Mouse (Mus musculus): Measurements from ENCODE around the gene Hspa4.
A peak's percentile ranks its signal among the peaks of the same experiment; 100 is the strongest.
"Not testable (repeated sequence)": the region's sequence is repeated elsewhere in the genome, so short reads cannot be mapped to it uniquely, and the experiment has no call there.

The Hspa4 gene

DNA sequence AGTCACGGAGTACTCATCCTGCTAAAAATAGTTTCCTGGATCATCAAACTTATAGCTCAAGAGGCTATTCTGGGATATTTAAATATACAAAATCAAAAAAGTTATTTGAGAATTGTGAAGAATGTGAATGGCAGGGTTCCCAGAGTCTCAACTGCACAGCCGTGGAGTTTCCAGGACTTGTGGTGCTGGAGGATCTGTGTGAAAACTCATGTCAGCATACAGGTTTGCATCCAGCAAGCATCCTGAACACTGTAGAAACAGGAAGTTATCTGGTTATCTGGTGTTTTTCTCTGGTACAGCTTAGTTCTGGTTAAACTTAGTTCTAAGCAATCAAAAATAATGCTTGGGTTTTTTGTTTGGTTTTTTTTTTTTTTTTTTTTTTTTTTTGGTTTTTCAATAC is 6.7 kb upstream of the Hspa4 start:
- DNase-seq, result no peak

DNA sequence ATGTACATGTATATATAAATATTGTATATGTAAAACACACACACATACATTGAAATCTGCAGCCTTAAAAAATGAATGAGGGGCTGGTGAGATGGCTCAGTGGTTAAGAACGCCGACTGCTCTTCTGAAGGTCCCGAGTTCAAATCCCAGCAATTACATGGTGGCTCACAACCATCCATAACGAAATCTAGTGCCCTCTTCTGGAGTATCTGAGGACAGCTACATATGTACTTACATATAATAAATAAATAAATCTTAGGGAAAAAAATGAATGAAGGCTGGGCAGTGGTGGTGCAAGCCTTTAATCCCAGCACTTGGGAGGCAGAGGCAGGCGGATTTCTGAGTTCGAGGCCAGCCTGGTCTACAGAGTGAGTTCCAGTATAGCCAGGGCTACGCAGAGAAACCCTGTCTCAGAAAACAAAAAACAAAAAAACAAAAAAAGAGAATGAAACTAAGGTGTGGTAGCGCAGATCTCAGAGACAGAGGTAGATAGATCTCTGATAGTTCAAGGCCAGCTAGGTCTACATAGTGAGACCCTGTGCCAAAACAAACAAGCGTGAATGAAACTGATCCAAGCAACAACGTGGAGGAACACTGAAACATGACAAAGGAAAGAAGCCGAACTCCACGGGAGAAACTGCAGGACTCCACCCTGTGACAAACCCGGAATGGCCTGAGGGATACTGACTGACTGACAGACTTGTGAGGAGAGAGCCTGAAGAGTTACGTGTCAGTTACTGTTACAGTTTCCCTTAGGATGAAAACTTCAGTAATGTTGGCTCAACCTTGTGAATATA is 4.0 kb upstream of the Hspa4 start:
- DNase-seq, result no peak

DNA sequence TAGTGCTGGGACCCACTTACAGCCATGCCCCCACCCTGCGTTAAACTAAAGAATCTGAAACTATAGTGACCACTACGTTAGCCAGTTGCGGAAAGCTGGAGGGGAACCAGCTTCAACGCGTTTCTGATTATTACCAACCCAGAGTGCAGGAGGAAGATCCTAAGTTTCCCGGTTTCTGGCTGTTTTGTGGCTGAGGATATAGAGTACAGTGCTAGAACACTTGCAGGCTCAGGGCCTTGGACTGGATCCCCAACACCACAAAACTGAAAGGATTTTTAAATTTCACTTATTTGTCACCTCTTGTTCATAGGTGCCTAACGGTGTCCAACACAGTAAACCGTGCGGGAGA is 884 bp upstream of the Hspa4 start:
- no peak for DNase-seq

GRCm38 (mm10) chr11:53299551-53300329 is 517 bp downstream of the Hspa4 start:
- DNase-seq, result peak; percentile 77

DNA sequence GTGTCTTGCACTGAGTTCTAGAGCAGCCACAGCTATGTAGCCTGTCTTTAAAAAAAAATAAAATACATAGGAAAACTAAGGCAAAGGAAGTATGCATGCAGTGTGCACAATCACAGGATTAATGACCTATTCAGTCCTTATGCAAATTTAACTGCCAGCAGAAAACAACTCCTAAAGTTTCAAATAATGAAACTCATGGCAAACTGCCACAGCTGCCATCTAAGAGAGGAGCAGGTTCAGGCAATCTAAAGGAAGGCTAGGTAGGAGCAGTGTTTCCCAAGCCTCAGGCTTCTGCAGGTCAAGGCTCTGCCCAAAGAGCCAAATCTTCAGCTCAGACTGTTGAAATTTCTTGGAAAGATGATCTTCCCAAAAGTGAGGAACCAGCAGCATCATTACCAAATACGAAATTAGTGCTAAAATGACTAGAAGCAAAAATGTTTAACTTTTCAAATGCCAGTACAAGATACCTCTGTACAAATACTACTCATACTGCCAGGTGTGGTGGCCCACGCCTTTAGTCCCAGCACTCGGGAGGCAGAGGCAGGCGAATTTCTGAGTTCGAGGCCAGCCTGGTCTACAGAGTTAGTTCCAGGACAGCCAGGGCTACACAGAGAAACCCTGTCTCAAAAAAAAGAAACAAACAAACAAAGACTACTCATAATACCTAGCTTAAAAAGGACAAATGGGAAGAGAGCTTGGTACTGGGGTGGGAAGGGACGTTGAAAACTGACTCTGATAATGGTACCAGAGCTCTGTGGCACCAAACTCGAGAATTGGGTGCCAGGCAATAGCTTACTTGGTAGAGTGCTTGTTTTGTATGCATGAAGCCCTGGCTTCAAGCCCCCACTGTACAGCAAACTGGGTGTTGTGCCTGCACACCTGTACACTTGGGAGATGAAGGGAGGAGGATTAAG is 2.1 kb downstream of the Hspa4 start:
- no peak for DNase-seq

- DNase-seq, result no peak
These were observed 3.4 kb downstream of the Hspa4 start for GRCm38 (mm10) chr11:53296880-53297279.

DNA sequence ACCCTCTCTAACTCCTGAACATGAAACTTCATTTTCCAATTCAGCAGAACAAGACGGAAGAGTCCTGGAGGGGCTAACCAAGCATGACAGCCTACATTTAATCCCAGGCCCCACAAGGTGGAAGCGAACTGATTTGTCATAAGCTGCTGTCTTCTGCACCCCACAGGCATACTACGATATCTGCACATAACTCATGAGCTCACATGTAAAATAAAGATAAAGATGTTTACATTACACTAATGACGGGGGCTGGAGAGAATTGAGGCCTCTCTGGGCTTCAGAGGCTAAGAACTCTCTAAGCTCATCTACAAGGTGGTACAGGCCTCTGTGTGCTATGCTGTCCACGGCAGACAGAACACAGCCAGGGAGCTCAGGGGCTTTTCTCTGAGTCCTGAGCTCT is 5.8 kb downstream of the Hspa4 start:
- no peak for DNase-seq

- no peak for DNase-seq
These were observed 9.4 kb downstream of the Hspa4 start for GRCm38 (mm10) chr11:53290871-53291270.

DNA sequence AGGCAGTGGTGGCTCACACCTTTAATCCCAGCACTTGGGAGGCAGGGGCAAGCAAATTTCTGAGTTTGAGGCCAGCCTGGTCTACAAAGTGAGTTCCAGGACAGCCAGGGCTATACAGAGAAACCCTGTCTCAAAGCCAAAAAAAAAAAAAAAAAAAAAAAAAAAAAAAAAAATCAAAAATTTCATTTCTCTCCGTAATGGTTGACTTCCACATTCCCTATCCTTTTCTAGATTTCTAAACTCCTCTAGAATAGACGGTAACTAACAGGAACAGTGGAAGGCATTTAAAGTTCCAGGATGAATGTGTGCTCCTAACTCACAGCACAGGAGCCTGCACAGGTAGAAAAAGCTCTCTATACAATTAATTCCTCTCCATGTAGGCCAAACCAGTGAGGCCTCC is 10.1 kb downstream of the Hspa4 start:
- not testable (repeated sequence) for DNase-seq

GRCm38 (mm10) chr11:53285885-53286284 is 14.4 kb downstream of the Hspa4 start:
- no peak for DNase-seq

GRCm38 (mm10) chr11:53278411-53278810 is 21.8 kb downstream of the Hspa4 start:
- no peak for DNase-seq

GRCm38 (mm10) chr11:53275358-53275757 is 24.9 kb downstream of the Hspa4 start:
- DNase-seq, result no peak

DNA sequence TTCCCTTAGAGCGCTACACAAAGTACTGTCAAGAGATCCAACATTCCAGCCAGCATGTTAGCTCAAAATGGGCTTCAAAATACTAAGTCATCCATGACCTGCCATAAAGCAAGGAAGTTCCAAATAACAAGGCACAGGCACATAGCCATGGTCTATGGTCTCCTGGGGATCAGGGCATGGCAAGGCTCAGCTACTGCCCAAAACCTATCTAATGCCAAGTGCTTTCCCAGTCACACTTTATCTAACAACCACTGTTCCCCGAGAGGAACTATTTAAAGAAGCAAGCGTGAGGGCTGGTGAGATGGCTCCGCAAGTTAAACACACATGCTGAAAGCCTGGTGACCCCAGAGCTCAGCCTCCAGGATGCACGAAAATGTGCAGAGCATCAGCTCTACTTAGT is 26.9 kb downstream of the Hspa4 start:
- DNase-seq, result no peak

GRCm38 (mm10) chr11:53269596-53269995 is 30.7 kb downstream of the Hspa4 start:
- DNase-seq, result no peak

- DNase-seq, result no peak
These were observed 39.7 kb downstream of the Hspa4 start for GRCm38 (mm10) chr11:53260556-53260955.

DNA sequence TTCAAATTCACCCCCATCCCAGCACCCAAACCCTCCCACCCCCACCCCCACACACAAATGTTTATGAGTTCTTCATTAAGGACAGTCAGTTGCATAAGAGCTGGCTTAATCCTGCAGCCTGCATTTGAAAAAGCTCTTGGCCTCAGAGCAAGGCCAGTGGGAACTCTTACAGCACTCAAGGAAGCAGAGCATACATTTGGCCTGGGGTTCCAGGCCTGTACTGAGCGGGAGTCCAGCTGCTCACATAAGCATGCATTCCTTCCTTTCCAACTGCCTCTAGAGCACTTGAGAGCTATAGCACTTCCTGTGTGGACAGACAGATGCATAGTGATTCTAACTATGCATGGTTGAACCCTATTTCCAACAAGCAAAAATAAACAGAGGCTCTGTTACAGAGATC is 40.2 kb downstream of the Hspa4 start:
- DNase-seq, result no peak

- DNase-seq, result no peak
These were observed 41.1 kb downstream of the Hspa4 start for GRCm38 (mm10) chr11:53259047-53259632.

DNA sequence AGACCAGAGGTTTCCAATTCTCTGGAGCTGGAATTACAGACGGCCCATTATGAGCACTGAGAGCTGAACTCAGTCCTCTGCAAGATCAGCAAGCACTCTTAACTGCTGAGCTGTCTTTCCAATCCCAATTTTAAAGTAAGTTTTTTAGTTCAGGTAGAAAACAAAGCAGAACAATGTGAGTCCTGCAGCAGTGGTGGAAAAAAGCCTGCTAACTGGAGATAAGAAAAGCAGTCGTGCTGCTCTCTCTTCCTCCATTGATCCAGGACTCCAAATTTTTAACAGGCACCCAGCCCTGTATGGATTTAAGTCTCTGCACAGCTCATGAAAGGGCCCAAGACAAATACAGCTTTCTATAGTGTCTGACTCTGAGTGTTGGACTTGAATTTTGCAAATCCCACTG is 43.3 kb downstream of the Hspa4 start:
- DNase-seq, result no peak

DNA sequence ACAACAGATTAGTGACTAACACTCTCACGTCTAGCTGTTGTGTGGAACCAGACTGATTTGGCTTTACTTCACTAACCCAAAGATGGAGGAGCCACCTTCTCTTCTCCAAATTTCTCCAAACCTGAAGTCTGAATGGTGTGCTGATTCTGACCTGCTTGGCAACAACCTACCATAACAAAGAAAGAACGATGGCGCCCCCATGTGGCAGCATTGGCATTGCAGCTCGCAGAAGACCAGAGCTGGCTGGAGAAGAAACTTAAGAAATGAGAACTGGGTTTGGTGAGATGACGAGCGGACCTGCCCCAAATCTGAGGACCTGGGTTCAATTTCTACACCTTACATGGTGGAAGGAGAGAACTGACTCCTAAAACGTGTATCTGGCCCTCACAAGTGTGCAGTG is 45.3 kb downstream of the Hspa4 start:
- peak; percentile 71 for DNase-seq

DNA sequence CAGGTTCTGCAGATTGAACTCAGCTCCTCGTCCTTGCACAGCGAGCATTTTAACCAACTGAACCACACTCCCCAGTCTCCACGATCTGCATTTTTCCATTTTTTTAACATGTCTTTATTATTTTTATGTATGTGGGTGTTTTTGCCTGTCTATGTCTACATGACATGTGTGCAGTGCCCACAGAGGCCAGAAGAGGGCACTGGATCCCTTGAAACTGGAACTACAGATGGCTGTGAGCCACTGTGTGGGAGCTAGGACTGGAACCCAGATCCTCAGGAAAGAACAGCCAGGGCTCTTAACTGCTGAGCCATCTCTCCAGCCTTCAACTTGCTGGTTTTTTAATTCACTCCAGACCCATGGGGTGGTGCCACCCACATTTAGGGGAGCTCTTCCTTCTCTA is 45.8 kb downstream of the Hspa4 start:
- peak; percentile 58 for DNase-seq

GRCm38 (mm10) chr11:53252186-53253119 is 47.8 kb downstream of the Hspa4 start:
- no peak for DNase-seq

DNA sequence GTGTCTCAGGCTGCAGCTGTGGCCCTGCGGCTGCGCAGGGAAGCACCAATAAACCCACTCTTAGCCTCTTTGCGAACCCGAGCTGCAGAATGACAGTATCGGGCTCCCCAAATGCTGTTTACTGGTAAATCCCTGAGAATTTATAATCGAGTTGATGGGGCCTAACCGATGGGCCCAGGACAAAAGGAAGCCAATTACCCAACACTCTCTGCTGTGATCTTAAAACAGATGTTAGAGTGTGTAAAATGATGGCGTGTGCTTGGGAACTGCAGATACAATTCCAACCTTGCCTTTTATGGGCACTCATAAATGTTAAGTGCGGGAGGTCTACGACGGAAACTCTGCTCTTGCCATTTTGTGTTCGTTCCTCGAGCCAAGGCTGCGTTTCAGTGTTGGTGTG is 49.5 kb downstream of the Hspa4 start:
- DNase-seq, result no peak

Measured in thymus, postnatal 14 days (tissue).